Mouse (Mus musculus): ENCODE results near the gene Gng13.
"Not testable (repeated sequence)": the region's sequence is repeated elsewhere in the genome, so short reads cannot be mapped to it uniquely, and the experiment has no call there.

The Gng13 gene

GRCm38 (mm10) chr17:25735745-25736144 is 18.8 kb downstream of the Gng13 start, which contains the start of gene Mslnl:
Mslnl (plus strand) TSS chr17:25736042.
- DNase-seq = no peak

DNA sequence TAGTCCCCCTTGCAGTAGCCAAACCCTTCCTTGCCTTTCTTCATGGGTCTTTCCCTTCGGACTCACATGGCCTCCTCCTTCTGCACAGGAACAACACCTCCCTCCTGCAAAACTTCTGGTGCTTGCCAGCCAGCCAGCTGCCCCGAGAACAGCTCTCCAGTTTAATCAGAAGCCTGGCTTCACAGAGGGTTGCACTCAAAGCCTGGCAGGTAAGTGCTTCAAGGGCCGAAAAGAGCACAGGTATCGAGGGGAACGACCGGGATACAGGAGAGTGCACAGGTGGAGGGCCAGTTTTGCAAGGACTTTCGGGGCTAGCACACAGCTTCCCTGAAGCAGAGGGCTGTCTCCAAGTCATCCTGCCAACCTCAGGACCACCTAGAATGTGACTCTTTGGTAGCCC is 21.9 kb downstream of the Gng13 start:
- DNase-seq = no peak

DNA sequence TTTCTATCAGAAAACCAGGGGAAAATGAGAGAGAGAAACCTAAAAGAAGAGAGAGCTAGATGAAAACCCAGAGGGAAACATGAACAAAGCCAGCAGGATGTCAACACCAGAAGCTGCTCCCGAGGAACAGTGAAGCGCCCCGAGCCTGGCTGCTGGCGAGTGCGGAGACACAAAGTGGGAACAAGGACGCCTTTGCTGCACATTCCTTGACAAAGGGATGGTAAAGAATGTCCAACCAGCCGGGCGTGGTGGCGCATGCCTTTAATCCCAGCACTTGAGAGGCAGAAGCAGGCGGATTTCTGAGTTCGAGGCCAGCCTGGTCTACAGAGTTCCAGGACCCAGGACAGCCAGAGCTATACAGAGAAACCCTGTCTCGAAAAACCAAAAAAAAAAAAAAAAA is 24.5 kb downstream of the Gng13 start:
- not testable (repeated sequence) for DNase-seq

- no peak for DNase-seq
Observed at GRCm38 (mm10) chr17:25743831-25744230, 26.9 kb downstream of the Gng13 start.

DNA sequence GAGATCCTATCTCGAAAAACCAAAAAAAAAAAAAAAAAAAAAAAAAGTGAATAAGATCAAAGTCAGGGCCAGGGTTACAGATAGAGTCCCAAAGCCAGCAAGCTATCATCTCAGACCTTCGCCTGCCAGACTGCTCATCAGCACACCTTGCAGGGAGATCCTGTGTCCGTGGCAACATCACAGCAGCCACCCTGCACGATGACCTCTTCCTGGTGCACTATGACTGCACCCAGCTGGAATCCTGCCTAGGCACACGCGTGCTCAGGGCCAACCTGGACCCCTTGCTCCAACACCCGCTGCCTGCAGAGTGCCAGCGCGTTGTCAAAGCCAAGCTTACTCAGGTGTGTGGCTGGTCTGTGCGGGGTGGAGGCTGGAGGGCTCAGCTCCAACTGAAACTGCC is 27.3 kb downstream of the Gng13 start:
- no peak for DNase-seq

- DNase-seq = no peak
Observed at GRCm38 (mm10) chr17:25748238-25748637, 31.3 kb downstream of the Gng13 start.

DNA sequence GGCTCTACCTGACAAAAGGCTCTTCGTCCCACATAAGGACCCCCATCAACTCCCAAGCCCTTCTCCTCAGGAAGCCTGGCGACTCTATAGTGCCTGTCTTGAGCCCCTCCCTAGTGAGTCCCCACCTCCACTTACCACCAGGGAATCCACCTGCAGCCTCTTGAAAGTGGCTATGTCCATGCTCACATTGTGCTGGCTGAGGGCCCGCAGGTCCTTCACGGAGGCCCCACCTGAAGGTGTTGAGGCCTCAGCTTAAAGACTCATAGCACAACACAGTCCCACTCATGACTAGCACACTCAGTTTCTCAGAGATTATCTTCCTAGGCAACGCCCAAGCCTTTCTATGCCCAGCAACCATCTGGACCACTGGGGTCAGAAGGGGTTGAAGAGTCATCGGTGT is 32.3 kb downstream of the Gng13 start:
- DNase-seq = no peak

GRCm38 (mm10) chr17:25751446-25751845 is 34.5 kb downstream of the Gng13 start:
- DNase-seq = no peak

GRCm38 (mm10) chr17:25754241-25754640 is 37.3 kb downstream of the Gng13 start, which contains the start of gene Msln:
Msln (minus strand) TSS chr17:25754378.
- DNase-seq = no peak

DNA sequence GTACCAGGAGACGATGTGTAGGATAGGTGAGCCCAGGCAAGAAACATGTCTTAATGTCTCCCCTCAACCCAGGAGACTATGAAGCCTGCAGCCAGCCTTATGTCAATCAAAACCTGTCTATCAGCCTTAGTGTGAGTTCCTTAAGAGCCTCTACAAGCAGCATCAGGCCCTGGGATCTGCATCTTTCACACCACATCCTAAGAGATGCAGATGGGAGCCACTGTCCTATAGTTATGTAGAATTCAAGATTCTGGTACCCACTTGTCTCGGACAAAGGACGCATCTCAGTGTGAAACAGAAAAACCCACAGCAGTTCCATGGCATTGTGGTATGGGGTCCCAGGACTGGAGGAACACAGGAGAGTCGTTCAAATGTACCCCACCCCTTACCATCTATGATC is 38.1 kb downstream of the Gng13 start:
- DNase-seq = no peak

GRCm38 (mm10) chr17:25755627-25756377 is 38.8 kb downstream of the Gng13 start:
- no peak for DNase-seq

GRCm38 (mm10) chr17:25756378-25757242 is 39.6 kb downstream of the Gng13 start:
- DNase-seq = no peak

- DNase-seq = no peak
Observed at GRCm38 (mm10) chr17:25757691-25758090, 40.7 kb downstream of the Gng13 start.

- DNase-seq = no peak
Observed at GRCm38 (mm10) chr17:25760148-25760547, 43.2 kb downstream of the Gng13 start.

DNA sequence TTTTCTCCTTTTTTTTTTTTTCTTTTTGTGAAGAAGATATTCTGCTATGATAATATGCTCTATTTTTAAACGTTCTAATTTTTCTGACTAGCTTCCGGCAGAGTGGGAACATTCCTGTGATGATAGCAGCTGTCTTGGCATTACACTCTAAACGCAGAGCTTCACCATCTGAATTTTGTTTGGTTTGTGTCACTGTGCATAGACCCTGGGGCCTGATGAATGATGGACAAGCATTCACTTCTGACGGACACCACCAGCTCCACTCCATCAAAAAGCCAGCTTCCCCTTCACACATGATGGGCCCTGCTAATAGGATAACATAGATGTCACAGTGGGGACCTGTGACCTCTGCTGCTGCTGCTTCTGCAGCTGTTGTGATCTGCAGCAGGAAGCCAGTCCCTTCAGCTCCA is 44.6 kb downstream of the Gng13 start:
- no peak for DNase-seq

DNA sequence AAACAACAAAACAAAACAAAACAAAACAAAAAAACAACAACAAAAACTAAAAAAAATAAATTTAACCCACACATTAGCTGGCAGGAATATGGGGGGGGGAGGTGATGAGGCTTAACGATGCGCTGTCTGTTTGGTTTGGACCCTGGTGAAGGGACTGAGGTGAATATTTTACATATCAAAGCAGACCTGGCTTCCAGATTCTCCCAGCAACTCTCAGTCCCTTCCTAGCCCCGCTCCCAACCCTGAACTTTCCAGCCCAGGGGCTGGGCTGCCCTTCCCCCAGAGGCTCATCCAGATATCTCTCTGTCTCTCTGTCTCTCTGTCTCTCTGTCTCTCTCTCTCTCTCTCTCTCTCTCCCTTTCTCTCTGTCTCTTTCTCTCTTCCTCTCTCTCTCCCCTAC is 45.6 kb downstream of the Gng13 start:
- DNase-seq = no peak

GRCm38 (mm10) chr17:25765886-25766285 is 48.9 kb downstream of the Gng13 start:
- no peak for DNase-seq

Data from thymus, adult 18-20 months (tissue).